ENCODE assay signal across 16 mouse cellular contexts in genomic region chr15:56107719-56108118, GRCm38 (mm10).
"Had no signal": no experiment of that assay in that cellular context is flagged by ENCODE, and none has a peak within 500 bp of the region (broad histone marks: within the 10 kb centered on the region; RNA-seq: fewer than 3 reads in every experiment).

No protein-coding gene starts in this region.

- H3K9me3 ChIP-seq: midbrain, embryonic 10.5 days; midbrain, embryonic 12.5 days; neural tube, embryonic 13.5 days; neural tube, embryonic 15.5 days; stomach, embryonic 15.5 days had no signal

- H3K36me3 ChIP-seq: midbrain, embryonic 10.5 days; midbrain, embryonic 12.5 days; neural tube, embryonic 13.5 days; neural tube, embryonic 15.5 days; stomach, embryonic 15.5 days had no signal

- DNase-seq: lung, adult 18-20 months; lung, postnatal 10 days; lung, postnatal 4 days; retina, postnatal 1 day; right cerebral cortex, postnatal 25 days; thymus, adult 2 months; thymus, postnatal 25 days; thymus, postnatal 4 days had no signal

- H3K4me2 ChIP-seq: lung, embryonic 14.5 days; midbrain, embryonic 12.5 days; neural tube, embryonic 13.5 days; neural tube, embryonic 15.5 days; stomach, embryonic 15.5 days had no signal

- H3K4me3 ChIP-seq: midbrain, embryonic 10.5 days; midbrain, embryonic 12.5 days; myocyte; neural tube, embryonic 13.5 days; neural tube, embryonic 15.5 days; stomach, embryonic 15.5 days had no signal

- H3K27me3 ChIP-seq: midbrain, embryonic 12.5 days; neural tube, embryonic 13.5 days; neural tube, embryonic 15.5 days; stomach, embryonic 15.5 days had no signal

- H3K9ac ChIP-seq: lung, embryonic 14.5 days; midbrain, embryonic 12.5 days; neural tube, embryonic 13.5 days; neural tube, embryonic 15.5 days; stomach, embryonic 15.5 days had no signal

- H3K27ac ChIP-seq: midbrain, embryonic 10.5 days; midbrain, embryonic 12.5 days; neural tube, embryonic 13.5 days; neural tube, embryonic 15.5 days; stomach, embryonic 15.5 days had no signal

- ATAC-seq: midbrain, embryonic 16.5 days had no signal

- H3K4me1 ChIP-seq: midbrain, embryonic 10.5 days; midbrain, embryonic 12.5 days; neural tube, embryonic 13.5 days; neural tube, embryonic 15.5 days; stomach, embryonic 15.5 days had no signal
